Mouse (Mus musculus) spleen, adult 2 months (tissue): ENCODE measurements at regions not wholly inside any gene's neighbourhood (a gene's known extent, or its start where the extent isn't known, plus 50 kb on each side); places are given as distances from the start of the nearest gene placed in this dataset.

Experiments used
- DNase-seq, 2 experiments: peaks; one replicate each; pipeline versions ENCODE4 v3.0.0 to v3.0.0-alpha.2; 2012 to 2021; ENCODE audit warnings: low spot score in 2 of 2, low read depth in 1 of 2
- H3K27ac ChIP-seq: fragments of 200-500 bp; 2 replicates; pipeline ENCODE4 v1.5.1; 2012; ENCODE audit warnings: low read length, inconsistent platforms; ENCODE audit not compliant: insufficient read depth
- H3K27me3 ChIP-seq: fragments of 200-500 bp; 2 replicates; pipeline ENCODE4 v1.6.1; 2012; ENCODE audit warnings: mild to moderate bottlenecking, moderate library complexity, low read length, inconsistent platforms; ENCODE audit not compliant: control insufficient read depth, insufficient read depth
- H3K36me3 ChIP-seq: fragments of 200-500 bp; 2 replicates; pipeline ENCODE4 v1.6.1; 2012; ENCODE audit warnings: mild to moderate bottlenecking, low read length, inconsistent platforms; ENCODE audit not compliant: control insufficient read depth, insufficient read depth
- H3K4me1 ChIP-seq: fragments of 200-500 bp; 2 replicates; pipeline ENCODE4 v1.6.1; 2011; ENCODE audit warnings: inconsistent platforms; ENCODE audit not compliant: control insufficient read depth, insufficient read depth, insufficient read length
- H3K4me3 ChIP-seq: fragments of 200-500 bp; 2 replicates; pipeline ENCODE4 v1.5.1; 2011; ENCODE audit warnings: mild to moderate bottlenecking, inconsistent platforms; ENCODE audit not compliant: insufficient read depth, insufficient read length; ENCODE audit errors: extremely low read depth
- CTCF ChIP-seq: fragments of 200-500 bp; IDR thresholded peaks from 2 replicates; pipeline ENCODE4 v1.5.1; 2011; ENCODE audit warnings: mild to moderate bottlenecking, inconsistent platforms; ENCODE audit not compliant: insufficient read depth, insufficient read length, insufficient replicate concordance; ENCODE audit errors: extremely low read depth
- POLR2A ChIP-seq: fragments of 200-500 bp; IDR thresholded peaks from 2 replicates; pipeline ENCODE4 v1.6.1; 2011; ENCODE audit warnings: low read depth, low read length, inconsistent platforms
- WGBS: fragments of 180-500 bp; shearing (Covaris S2); methylation state at CpG from one replicate; pipeline ENCODE4 v1.1.7; 2018; 5-methylcytosine and 5-hydroxymethylcytosine counted together

DNA sequence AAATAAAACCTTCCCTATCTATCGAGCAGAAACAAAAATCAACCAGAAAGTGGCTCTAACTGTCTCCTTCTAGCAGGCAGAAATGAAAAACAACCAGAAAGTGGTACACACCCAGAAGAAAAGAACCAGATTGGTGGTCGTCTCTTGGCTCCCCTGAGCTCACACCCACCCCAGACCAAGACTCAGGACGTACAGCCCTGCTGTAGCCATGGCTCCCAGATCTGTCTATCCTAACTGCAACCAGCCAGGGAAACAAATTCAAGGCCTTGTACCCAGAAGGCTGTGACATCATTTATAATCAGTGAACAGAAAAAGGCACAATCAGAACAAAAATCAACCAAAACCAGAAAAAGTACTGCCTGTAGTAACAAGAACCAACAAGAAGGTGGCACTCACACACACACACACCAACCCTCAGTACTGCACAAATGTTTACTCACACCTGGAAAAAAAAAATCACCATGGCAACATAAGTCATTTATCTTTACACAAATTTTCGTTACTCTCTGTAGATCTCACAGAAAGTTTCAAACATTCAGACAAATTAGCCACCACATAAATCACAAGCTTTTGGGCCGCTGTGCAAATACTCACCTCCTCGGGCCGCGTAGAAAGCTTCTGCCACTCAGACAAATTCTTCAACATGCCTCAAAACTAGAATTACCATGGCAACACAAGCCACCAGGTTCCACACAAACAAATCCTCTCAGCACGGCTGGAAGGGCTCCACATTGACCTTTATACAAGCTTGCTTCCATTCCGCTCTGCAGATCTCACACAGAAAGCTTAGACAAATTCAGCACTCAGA, 85.1 kb upstream of the Smlr1 start:
- WGBS = 33% methylated on average over 10 of the region's 10 CpGs
- Histone ChIP-seq H3K27me3 (no peaks in the 10 kb centered on the region), H3K36me3 (no peaks in the 10 kb centered on the region), H3K27ac (no peak overlapping the region), H3K4me1 (no peaks in the 10 kb centered on the region), H3K4me3 (no peak overlapping the region)
- no peak for DNase-seq
- TF ChIP-seq CTCF (no peak), POLR2A (no peak)

DNA sequence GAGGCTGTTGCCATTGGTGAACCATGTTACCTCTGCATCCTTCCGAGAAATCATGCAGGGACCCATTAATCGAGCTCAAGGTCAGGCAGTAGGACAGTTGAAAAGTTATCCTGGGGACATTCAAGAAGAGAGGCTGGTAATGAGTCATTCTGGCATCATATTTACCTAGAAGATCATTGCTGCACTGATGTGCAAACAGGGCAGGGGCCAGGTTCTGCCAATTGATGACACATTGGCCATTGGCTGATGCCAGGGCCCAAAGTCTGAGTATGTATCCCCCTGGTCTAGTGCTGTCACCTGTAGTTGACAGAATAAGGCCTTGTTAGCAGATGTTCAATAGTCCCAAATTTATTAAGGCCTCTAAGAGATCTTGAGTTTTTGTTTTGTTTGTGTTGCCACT, 83.6 kb upstream of the Smlr1 start:
- H3K27me3 ChIP-seq = no peaks in the 10 kb centered on the region
- H3K4me1 ChIP-seq = no peaks in the 10 kb centered on the region
- no peak overlapping the region for H3K27ac ChIP-seq
- WGBS = 92% methylated on average over 2 of the region's 2 CpGs
- DNase-seq = no peak
- TF ChIP-seq CTCF (no peak), POLR2A (no peak)
- no peaks in the 10 kb centered on the region for H3K36me3 ChIP-seq
- no peak overlapping the region for H3K4me3 ChIP-seq

DNA sequence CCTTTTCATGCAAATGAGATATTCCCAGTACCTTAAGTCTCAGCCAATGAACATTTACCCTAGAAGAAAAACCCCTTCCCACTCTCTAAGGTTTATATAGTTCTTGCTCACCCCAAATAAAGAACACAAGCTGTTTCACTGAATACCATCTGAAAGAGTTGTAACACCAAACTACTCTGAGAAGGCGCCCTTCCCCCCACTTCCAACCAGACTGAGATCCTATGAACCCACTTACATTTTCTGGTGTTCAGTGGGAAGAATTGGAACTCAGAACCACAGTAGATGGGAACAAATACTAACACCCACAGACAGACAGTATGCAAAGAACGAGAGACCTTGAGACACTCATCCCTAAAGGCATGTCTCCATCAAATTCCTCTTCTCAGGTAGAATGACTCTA, 65.4 kb upstream of the Smlr1 start:
- no peak for TF ChIP-seq POLR2A
- no peak for TF ChIP-seq CTCF
- Histone ChIP-seq H3K27ac (no peak overlapping the region), H3K4me3 (no peak overlapping the region), H3K36me3 (no peaks in the 10 kb centered on the region), H3K4me1 (no peaks in the 10 kb centered on the region), H3K27me3 (no peaks in the 10 kb centered on the region)
- no peak for DNase-seq
- WGBS = 88% methylated on average over 2 of the region's 2 CpGs

DNA sequence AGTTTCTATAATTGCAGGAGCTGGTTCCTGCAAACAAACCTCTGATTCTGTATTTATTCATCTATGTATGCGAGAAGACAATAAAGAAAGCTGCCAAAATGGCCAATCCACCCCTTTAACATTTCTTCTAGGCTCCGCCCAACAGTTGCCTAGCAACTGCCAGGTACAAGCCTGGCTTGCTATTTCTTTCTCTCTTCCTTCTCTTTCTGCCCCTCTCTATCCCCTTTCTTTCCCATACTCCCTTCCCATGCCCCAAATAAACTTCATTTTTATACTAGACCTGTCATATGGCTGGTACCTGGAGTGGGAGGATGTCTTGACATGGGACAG, 53.2 kb upstream of the Smlr1 start:
- TF ChIP-seq CTCF (no peak), POLR2A (no peak)
- Histone ChIP-seq H3K4me1 (no peaks in the 10 kb centered on the region), H3K4me3 (no peak overlapping the region), H3K27ac (no peak overlapping the region), H3K36me3 (no peaks in the 10 kb centered on the region), H3K27me3 (no peaks in the 10 kb centered on the region)
- no peak for DNase-seq
- 88% methylated on average over 2 of the region's 2 CpGs for WGBS

DNA sequence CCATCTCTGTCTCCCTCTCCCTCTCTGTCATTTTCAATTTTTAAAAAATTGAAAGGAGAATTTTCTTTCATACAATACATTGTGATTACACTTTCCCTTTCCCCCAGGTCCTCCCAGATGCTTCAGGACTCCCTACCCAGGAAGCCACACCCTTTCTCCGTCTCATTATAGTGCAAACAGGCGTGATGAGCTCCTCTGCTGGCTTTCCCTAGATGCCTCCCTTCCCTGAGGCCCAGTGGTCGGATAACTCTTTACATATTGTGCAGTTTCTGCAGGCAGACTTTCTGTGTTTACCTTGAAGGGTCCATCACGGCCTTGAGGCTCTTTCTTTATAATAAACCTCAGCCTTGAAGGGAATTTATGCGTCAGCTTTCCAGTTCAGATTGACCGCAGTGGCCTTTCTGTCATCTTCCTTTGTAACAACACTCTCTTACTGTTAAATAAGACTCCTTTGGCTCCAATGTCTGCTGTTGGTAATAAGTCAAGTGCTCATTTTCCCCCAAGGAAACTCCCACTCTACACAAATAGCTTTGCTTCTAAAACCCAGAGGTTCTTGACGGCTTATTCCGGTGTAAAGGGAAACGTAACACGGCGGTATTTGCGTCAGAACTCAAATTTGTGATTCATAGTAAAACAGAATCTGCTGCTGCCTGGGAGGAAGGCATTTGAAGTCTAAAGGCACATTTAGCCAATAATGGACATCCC, 52.7 kb upstream of the Smlr1 start:
- no peaks in the 10 kb centered on the region for H3K4me1 ChIP-seq
- H3K27ac ChIP-seq = no peak overlapping the region
- 88% methylated on average over 12 of the region's 12 CpGs for WGBS
- H3K27me3 ChIP-seq = no peaks in the 10 kb centered on the region
- no peak overlapping the region for H3K4me3 ChIP-seq
- H3K36me3 ChIP-seq = no peaks in the 10 kb centered on the region
- DNase-seq = no peak
- TF ChIP-seq POLR2A = no peak
- TF ChIP-seq CTCF = no peak
